Mouse (Mus musculus) neural tube, embryonic 14.5 days (tissue): ENCODE data around the gene Tbc1d5. TPM values are rescaled to one million over a fixed set of nuclear protein-coding genes. Genes with fewer than 3 reads are reported as not detected.
"Not testable (repeated sequence)": the region's sequence is repeated elsewhere in the genome, so short reads cannot be mapped to it uniquely, and the experiment has no call there.

ENCODE experiments used
- ATAC-seq: fragments of 200-750 bp; cut with Nextera tagmentation; 2 replicates; pipeline ENCODE4 v1.8.0; 2017; ENCODE audit warnings: low read depth, mild to moderate bottlenecking, moderate TSS enrichment, moderate library complexity
- H3K27ac ChIP-seq: fragments of 300-500 bp; sonication (generic); 2 replicates; pipeline ENCODE4 v1.5.1; 2014; ENCODE audit warnings: low read depth, mild to moderate bottlenecking, control low read depth, low read length, moderate library complexity, mixed read lengths
- H3K27me3 ChIP-seq: fragments of 300-500 bp; sonication (generic); 2 replicates; pipeline ENCODE4 v1.6.1; 2014; ENCODE audit warnings: low read length; ENCODE audit not compliant: control insufficient read depth, insufficient read depth
- H3K36me3 ChIP-seq: fragments of 300-500 bp; sonication (generic); 2 replicates; pipeline ENCODE4 v1.6.1; 2014; ENCODE audit warnings: low read length, mixed read lengths; ENCODE audit not compliant: control insufficient read depth, insufficient read depth
- H3K4me1 ChIP-seq: fragments of 300-500 bp; sonication (generic); 2 replicates; pipeline ENCODE4 v1.6.1; 2014; ENCODE audit warnings: low read length; ENCODE audit not compliant: control insufficient read depth, insufficient read depth
- H3K4me2 ChIP-seq: fragments of 300-500 bp; sonication (generic); 2 replicates; pipeline ENCODE4 v1.6.1; 2014; ENCODE audit warnings: mild to moderate bottlenecking, low read depth, low read length, control low read depth
- H3K4me3 ChIP-seq: fragments of 300-500 bp; sonication (generic); 2 replicates; pipeline ENCODE4 v1.5.1; 2014; ENCODE audit warnings: low read depth, low read length, control low read depth, mixed read lengths
- H3K9ac ChIP-seq: fragments of 300-500 bp; sonication (generic); replicated peaks from 2 replicates; pipeline ENCODE4 v1.6.1; 2014; ENCODE audit warnings: low read depth, mild to moderate bottlenecking, control low read depth, low read length, mixed read lengths
- H3K9me3 ChIP-seq: fragments of 300-500 bp; sonication (generic); 2 replicates; pipeline ENCODE4 v1.6.1; 2016; ENCODE audit warnings: low read length; ENCODE audit not compliant: control insufficient read depth
- WGBS: fragments of 180-500 bp; shearing (Covaris S2); extraction: QIAGEN DNeasy Blood & Tissue Kit; methylation state at CpG from one replicate; pipeline ENCODE4 v1.1.7; 2014; 5-methylcytosine and 5-hydroxymethylcytosine counted together
- polyA plus RNA-seq: library from polyadenylated mRNA; unstranded; fragments of >200 nt; fragmentation: Nextera tagmentation; extraction: Ambion mirVana; gene quantifications from 2 replicates; pipeline ENCODE4 v1.2.1, GENCODE M21; 2014

The Tbc1d5 gene
- polyA plus RNA-seq, 1 experiment from 2014 or later: 10.1 TPM

DNA sequence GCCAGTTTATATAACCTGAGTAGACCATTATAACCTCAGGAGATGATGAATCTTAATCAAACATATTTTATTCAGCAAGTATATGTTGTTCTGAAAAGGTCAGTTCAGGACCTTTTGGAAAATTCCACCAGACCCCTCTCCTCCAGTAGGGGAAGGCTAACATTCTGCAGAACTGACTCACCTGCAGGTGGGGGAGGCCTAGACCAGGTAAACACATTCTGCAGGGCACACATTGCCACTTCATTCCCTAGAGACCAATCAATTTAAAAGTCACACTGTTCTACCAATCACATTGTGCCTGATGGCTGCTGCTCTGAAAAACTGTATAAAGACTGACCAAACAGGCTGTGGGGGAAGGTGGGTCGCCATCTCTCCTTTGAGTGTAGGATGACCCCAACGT is 452.9 kb downstream of the Tbc1d5 start:
- ATAC-seq: no peak
- no peaks in the 10 kb centered on the region for H3K9me3 ChIP-seq
- H3K27me3 ChIP-seq: no peaks in the 10 kb centered on the region
- 91% methylated on average over 2 of the region's 2 CpGs for WGBS
- H3K36me3 ChIP-seq: no peaks in the 10 kb centered on the region
- no peak overlapping the region for H3K4me3 ChIP-seq
- H3K4me2 ChIP-seq: no peak overlapping the region
- H3K9ac ChIP-seq: no peak overlapping the region
- no peak overlapping the region for H3K27ac ChIP-seq
- H3K4me1 ChIP-seq: no peaks in the 10 kb centered on the region

- H3K27ac ChIP-seq: no peak overlapping the region
- H3K4me1 ChIP-seq: no peaks in the 10 kb centered on the region
- no peak for ATAC-seq
- H3K27me3 ChIP-seq: no peaks in the 10 kb centered on the region
- no peak overlapping the region for H3K9ac ChIP-seq
- no peak overlapping the region for H3K4me2 ChIP-seq
- no peaks in the 10 kb centered on the region for H3K36me3 ChIP-seq
- WGBS: 66% methylated on average over 2 of the region's 2 CpGs
- H3K9me3 ChIP-seq: no peaks in the 10 kb centered on the region
- H3K4me3 ChIP-seq: no peak overlapping the region
These were observed 454.8 kb downstream of the Tbc1d5 start for GRCm38 (mm10) chr17:50724376-50724775.

DNA sequence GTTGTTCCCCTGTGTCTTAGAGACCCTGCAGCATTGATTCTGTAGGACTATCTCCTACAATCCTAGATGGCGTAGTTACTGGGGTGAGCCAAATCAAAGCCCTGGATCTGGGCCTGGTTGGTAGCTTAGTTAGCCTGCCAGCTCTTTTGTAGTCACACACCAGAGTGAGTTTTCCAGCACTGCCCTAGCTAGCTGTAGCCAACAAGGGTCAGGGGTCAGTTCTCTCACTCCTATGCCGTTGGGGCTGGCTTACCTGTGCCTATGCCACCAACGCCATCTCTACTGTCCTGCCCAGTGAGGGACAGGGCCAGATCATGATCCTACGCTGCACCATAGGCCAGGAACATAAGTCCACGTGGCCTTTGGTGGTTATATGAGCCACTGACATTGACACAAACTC is 461.6 kb downstream of the Tbc1d5 start:
- Histone ChIP-seq H3K4me3 (no peak overlapping the region), H3K36me3 (no peaks in the 10 kb centered on the region), H3K4me1 (no peaks in the 10 kb centered on the region), H3K9me3 (no peaks in the 10 kb centered on the region), H3K9ac (no peak overlapping the region), H3K27me3 (no peaks in the 10 kb centered on the region), H3K4me2 (no peak overlapping the region), H3K27ac (no peak overlapping the region)
- 85% methylated on average over 5 of the region's 5 CpGs for WGBS
- ATAC-seq: no peak

- Histone ChIP-seq H3K9me3 (no peaks in the 10 kb centered on the region), H3K9ac (no peak overlapping the region), H3K27ac (no peak overlapping the region), H3K4me2 (no peak overlapping the region), H3K4me1 (no peaks in the 10 kb centered on the region), H3K36me3 (no peaks in the 10 kb centered on the region), H3K4me3 (no peak overlapping the region), H3K27me3 (no peaks in the 10 kb centered on the region)
- ATAC-seq: peak; percentile 92
- 34% methylated on average over 7 of the region's 7 CpGs for WGBS
These were observed 468.5 kb downstream of the Tbc1d5 start for GRCm38 (mm10) chr17:50710497-50711222.

GRCm38 (mm10) chr17:50698410-50698809 is 480.7 kb downstream of the Tbc1d5 start:
- ATAC-seq: peak; percentile 51; the same call in 1 of the 2 replicates

DNA sequence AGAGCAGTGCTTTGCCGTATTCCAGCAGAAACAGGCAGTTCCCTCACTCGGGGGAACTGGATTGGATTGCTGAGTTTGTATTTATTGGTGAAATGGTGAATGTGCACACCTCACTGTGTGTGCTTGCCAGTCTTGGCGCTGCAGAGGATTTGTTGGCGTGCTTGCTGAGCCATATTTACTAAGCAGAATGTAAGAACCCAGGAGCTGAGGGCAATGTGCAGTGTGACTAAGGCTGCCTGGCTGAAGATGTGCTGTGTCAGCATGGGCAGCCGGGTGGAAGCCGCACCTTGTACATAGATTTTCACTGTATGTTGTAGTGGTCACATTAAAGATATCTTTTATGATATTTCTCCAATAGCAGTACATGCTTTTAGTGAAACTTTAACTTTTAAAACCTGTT is 491.0 kb downstream of the Tbc1d5 start:
- H3K36me3 ChIP-seq: 0 out of 2 replicates have a peak, but pooled peaks cover 5% of the 10 kb centered on the region
- WGBS: 81% methylated on average over 6 of the region's 6 CpGs
- H3K27me3 ChIP-seq: no peaks in the 10 kb centered on the region
- no peak overlapping the region for H3K4me3 ChIP-seq
- H3K27ac ChIP-seq: no peak overlapping the region
- H3K4me1 ChIP-seq: no peaks in the 10 kb centered on the region
- no peak for ATAC-seq
- H3K4me2 ChIP-seq: no peak overlapping the region
- no peak overlapping the region for H3K9ac ChIP-seq
- no peaks in the 10 kb centered on the region for H3K9me3 ChIP-seq

More at GRCm38 (mm10) chr17:50698410-50698809, 480.7 kb downstream of the Tbc1d5 start:
- 2% methylated on average over 39 of the region's 39 CpGs for WGBS
- not testable (repeated sequence) for H3K9ac ChIP-seq, H3K9me3 ChIP-seq, H3K36me3 ChIP-seq, H3K27ac ChIP-seq, H3K4me1 ChIP-seq, H3K27me3 ChIP-seq
- H3K4me2 ChIP-seq: peak overlapping the region; percentile 30; the same call in 1 of the 2 replicates
- H3K4me3 ChIP-seq: peak overlapping the region; percentile 12; the same call in 1 of the 2 replicates

DNA sequence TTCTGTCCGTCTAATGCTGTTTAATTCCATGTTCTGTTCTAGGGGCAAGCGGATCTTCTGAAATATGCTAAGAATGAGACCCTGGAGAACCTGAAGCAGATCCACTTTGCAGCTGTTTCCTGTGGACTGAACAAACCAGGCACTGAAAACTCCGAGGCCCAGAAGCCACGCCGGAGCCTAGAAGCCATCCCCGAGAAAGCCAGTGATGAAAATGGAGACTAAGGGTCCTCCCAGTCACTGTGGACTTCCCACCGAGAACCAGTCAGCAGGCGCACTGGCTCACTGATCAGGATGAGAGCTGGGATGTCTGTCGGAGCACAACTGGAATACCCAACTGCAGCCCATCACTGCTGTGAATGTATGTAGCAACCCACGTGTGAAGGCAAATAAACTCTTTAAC is 491.5 kb downstream of the Tbc1d5 start:
- Histone ChIP-seq H3K27me3 (no peaks in the 10 kb centered on the region), H3K27ac (no peak overlapping the region), H3K9ac (no peak overlapping the region), H3K4me1 (no peaks in the 10 kb centered on the region), H3K4me3 (no peak overlapping the region), H3K9me3 (no peaks in the 10 kb centered on the region), H3K36me3 (0 out of 2 replicates have a peak, but pooled peaks cover 5% of the 10 kb centered on the region), H3K4me2 (no peak overlapping the region)
- WGBS: 85% methylated on average over 10 of the region's 10 CpGs
- ATAC-seq: no peak

GRCm38 (mm10) chr17:50684960-50685645 is 494.0 kb downstream of the Tbc1d5 start:
- 0 out of 2 replicates have a peak, but pooled peaks cover 5% of the 10 kb centered on the region for H3K36me3 ChIP-seq
- no peaks in the 10 kb centered on the region for H3K9me3 ChIP-seq
- ATAC-seq: no peak
- no peak overlapping the region for H3K9ac ChIP-seq
- H3K4me1 ChIP-seq: no peaks in the 10 kb centered on the region
- WGBS: 70% methylated on average over 7 of the region's 7 CpGs
- no peak overlapping the region for H3K4me2 ChIP-seq
- H3K27me3 ChIP-seq: no peaks in the 10 kb centered on the region
- H3K27ac ChIP-seq: no peak overlapping the region
- H3K4me3 ChIP-seq: no peak overlapping the region
